Comparison of ENCODE assay signal across 8 mouse cellular contexts in genomic region chr2:25402377-25402971, GRCm38 (mm10). TPM values are rescaled to one million over a fixed set of nuclear protein-coding genes. Genes with fewer than 3 reads are reported as not detected.
DNase-seq lines count a peak whose midpoint lies in the region; ATAC-seq and TF ChIP-seq lines count a peak whose summit lies in the region.

No protein-coding gene starts in this region.

- no peak overlapping the region for H3K27ac ChIP-seq in liver, embryonic 15.5 days (replicated peaks)
- no peak overlapping the region; the same call in 1 of the 2 replicates for H3K27ac ChIP-seq in neural tube, embryonic 11.5 days (ENCODE audit: low read depth, low read length)

- peak; percentile 74 to 85 for DNase-seq in CD8-positive naive resting alpha-beta T cell, adult 2 months (ENCODE audit: low read depth in 2 of 2, low spot score in 2 of 2)
- DNase-seq in brain, embryonic 14.5 days (ENCODE audit: low read depth): peak; percentile 93
- peak; percentile 75 to 89 for DNase-seq in heart, postnatal 10 days
- peak; percentile 89 to 95 for DNase-seq in kidney, postnatal 36 days
- peak; percentile 86 for DNase-seq in neural tube, embryonic 11.5 days (ENCODE audit: low spot score)
- peak; percentile 31 for DNase-seq in telencephalon, adult 2 months (ENCODE audit: low read depth, low spot score)

- peak; percentile 32; the same call in 1 of the 2 replicates for ATAC-seq in erythroblast, adult 5-6 weeks (replicated peaks; ENCODE audit: low FRiP score, poor library complexity, severe bottlenecking)
- no peak; the same call in 1 of the 2 replicates for ATAC-seq in liver, embryonic 15.5 days (ENCODE audit: insufficient read depth)
- peak; percentile 59 for ATAC-seq in neural tube, embryonic 11.5 days (ENCODE audit: insufficient read depth, low FRiP score, low TSS enrichment)

- H3K9ac ChIP-seq in liver, embryonic 15.5 days: no peak overlapping the region
- H3K9ac ChIP-seq in neural tube, embryonic 11.5 days (ENCODE audit: low read length): peak overlapping the region; percentile 89

- H3K4me2 ChIP-seq in liver, embryonic 15.5 days: peak overlapping the region; percentile 57
- H3K4me2 ChIP-seq in neural tube, embryonic 11.5 days (ENCODE audit: low read depth): peak overlapping the region; percentile 75

- peak; percentile 81 for TF ChIP-seq CTCF in brain, embryonic 14.5 days (IDR thresholded peaks at IDR 0.05; ENCODE audit: borderline replicate concordance, extremely low read depth, insufficient read depth, insufficient read length)

- H3K4me1 ChIP-seq in liver, embryonic 15.5 days (replicated peaks): peaks cover 9% of the 10 kb centered on the region
- H3K4me1 ChIP-seq in neural tube, embryonic 11.5 days (ENCODE audit: control insufficient read depth, insufficient read depth, low read length): peaks cover 2% of the 10 kb centered on the region; the same call in 1 of the 2 replicates

- H3K9me3 ChIP-seq in liver, embryonic 15.5 days (replicated peaks): no peaks in the 10 kb centered on the region
- no peaks in the 10 kb centered on the region for H3K9me3 ChIP-seq in neural tube, embryonic 11.5 days (ENCODE audit: control insufficient read depth, low read length)

- H3K4me3 ChIP-seq in liver, embryonic 15.5 days (replicated peaks): peak overlapping the region; percentile 47
- peak overlapping the region; percentile 76 for H3K4me3 ChIP-seq in neural tube, embryonic 11.5 days (ENCODE audit: low read depth, low read length)

- peaks cover 98% of the 10 kb centered on the region for H3K27me3 ChIP-seq in liver, embryonic 15.5 days
- peaks cover 29% of the 10 kb centered on the region for H3K27me3 ChIP-seq in neural tube, embryonic 11.5 days (ENCODE audit: control insufficient read depth, insufficient read depth, low read length)

- TF ChIP-seq POLR2A in brain, embryonic 14.5 days (IDR thresholded peaks at IDR 0.05; ENCODE audit: borderline replicate concordance, extremely low read depth, insufficient read depth, insufficient read length, poor library complexity, severe bottlenecking): no peak

- WGBS in liver, embryonic 15.5 days (ENCODE audit: insufficient replicate concordance): 2% methylated on average over 13 of the region's 13 CpGs
- 1% methylated on average over 13 of the region's 13 CpGs for WGBS in neural tube, embryonic 11.5 days

- intact Hi-C loops in heart, postnatal 10 days (cut with DNase I): loop anchor here (5.0 kb wide), 1 partner anchor 35 kb away; the partner anchor contains the start of gene Uap1l1

- no peaks in the 10 kb centered on the region for H3K36me3 ChIP-seq in liver, embryonic 15.5 days (replicated peaks)
- H3K36me3 ChIP-seq in neural tube, embryonic 11.5 days (ENCODE audit: control insufficient read depth, insufficient read depth, low read length): no peaks in the 10 kb centered on the region

RNA-seq across cellular contexts. Expression of gene Npdc1, which starts 3.3 kb away (rescaled TPM):
- polyA plus RNA-seq in brain, embryonic 14.5 days (2012; rRNA removed): 621 and 644 TPM in 2 replicates
- not detected in 2 replicates for total RNA-seq in erythroblast, adult 5-6 weeks (2015; ENCODE audit: low replicate concordance)
- total RNA-seq in erythroblast, adult 5-6 weeks (2017; ENCODE audit: low replicate concordance): not detected in 2 replicates
- total RNA-seq in heart, postnatal 10 days (2021): 10 to 100 TPM; 37.9 to 39.7 TPM
- polyA plus RNA-seq in liver, embryonic 15.5 days (2015; fragmentation: Nextera tagmentation; extraction: Ambion mirVana): 4.5 and 6.1 TPM in 2 replicates
- 133 TPM in 2 replicates for polyA plus RNA-seq in neural tube, embryonic 11.5 days (2014; fragmentation: Nextera tagmentation; extraction: Ambion mirVana)

RNA-seq across cellular contexts. Expression of gene Entpd2, which starts 6.8 kb away (rescaled TPM):
- polyA plus RNA-seq in brain, embryonic 14.5 days (2012; rRNA removed): 2.2 and 2.3 TPM in 2 replicates
- not detected in 2 replicates for total RNA-seq in erythroblast, adult 5-6 weeks (2015; ENCODE audit: low replicate concordance)
- not detected in 2 replicates for total RNA-seq in erythroblast, adult 5-6 weeks (2017; ENCODE audit: low replicate concordance)
- 10 to 100 TPM; 14.9 to 17.2 TPM for total RNA-seq in heart, postnatal 10 days (2021)
- 0.58 and 0.71 TPM in 2 replicates for polyA plus RNA-seq in liver, embryonic 15.5 days (2015; fragmentation: Nextera tagmentation; extraction: Ambion mirVana)
- polyA plus RNA-seq in neural tube, embryonic 11.5 days (2014; fragmentation: Nextera tagmentation; extraction: Ambion mirVana): 0.12 TPM in 1 of 2 replicates, not detected in the other

RNA-seq across cellular contexts. Expression of gene Fut7, which starts 20.6 kb away (rescaled TPM):
- polyA plus RNA-seq in brain, embryonic 14.5 days (2012; rRNA removed): 0.42 and 0.57 TPM in 2 replicates
- total RNA-seq in erythroblast, adult 5-6 weeks (2015; ENCODE audit: low replicate concordance): 2.7 and 4.0 TPM in 2 replicates
- 4.4 and 4.5 TPM in 2 replicates for total RNA-seq in erythroblast, adult 5-6 weeks (2017; ENCODE audit: low replicate concordance)
- total RNA-seq in heart, postnatal 10 days (2021): under 1 TPM in 1 of 2 experiments, not detected in 1; 0.12 TPM
- 1.2 and 1.7 TPM in 2 replicates for polyA plus RNA-seq in liver, embryonic 15.5 days (2015; fragmentation: Nextera tagmentation; extraction: Ambion mirVana)
- 0.11 TPM in 1 of 2 replicates, not detected in the other for polyA plus RNA-seq in neural tube, embryonic 11.5 days (2014; fragmentation: Nextera tagmentation; extraction: Ambion mirVana)

RNA-seq across cellular contexts. Expression of gene Abca2, which starts 26.0 kb away (rescaled TPM):
- 29.8 and 60.6 TPM in 2 replicates for polyA plus RNA-seq in brain, embryonic 14.5 days (2012; rRNA removed)
- 7.7 and 16.7 TPM in 2 replicates for total RNA-seq in erythroblast, adult 5-6 weeks (2015; ENCODE audit: low replicate concordance)
- 4.5 and 7.3 TPM in 2 replicates for total RNA-seq in erythroblast, adult 5-6 weeks (2017; ENCODE audit: low replicate concordance)
- total RNA-seq in heart, postnatal 10 days (2021): 10 to 100 TPM; 21.2 to 21.9 TPM
- polyA plus RNA-seq in liver, embryonic 15.5 days (2015; fragmentation: Nextera tagmentation; extraction: Ambion mirVana): 1.2 and 1.3 TPM in 2 replicates
- polyA plus RNA-seq in neural tube, embryonic 11.5 days (2014; fragmentation: Nextera tagmentation; extraction: Ambion mirVana): 5.0 and 5.6 TPM in 2 replicates

RNA-seq across cellular contexts. Expression of gene Sapcd2, which starts 30.4 kb away (rescaled TPM):
- polyA plus RNA-seq in brain, embryonic 14.5 days (2012; rRNA removed): 20.1 and 48.8 TPM in 2 replicates
- 3.3 and 8.8 TPM in 2 replicates for total RNA-seq in erythroblast, adult 5-6 weeks (2015; ENCODE audit: low replicate concordance)
- total RNA-seq in erythroblast, adult 5-6 weeks (2017; ENCODE audit: low replicate concordance): 0.98 and 8.0 TPM in 2 replicates
- 1 to 10 TPM; 2.8 to 4.7 TPM for total RNA-seq in heart, postnatal 10 days (2021)
- polyA plus RNA-seq in liver, embryonic 15.5 days (2015; fragmentation: Nextera tagmentation; extraction: Ambion mirVana): 18.5 and 19.5 TPM in 2 replicates
- 49.2 and 53.7 TPM in 2 replicates for polyA plus RNA-seq in neural tube, embryonic 11.5 days (2014; fragmentation: Nextera tagmentation; extraction: Ambion mirVana)

Comparison
In these comparisons a context has a peak if more than half of its experiments do, and no peak if none do; other contexts are left out.
1. DNase-seq: peak in every context shown above with its lines; median percentile 93 in brain, embryonic 14.5 days; 92 in kidney, postnatal 36 days; 86 in neural tube, embryonic 11.5 days; 82 in heart, postnatal 10 days; 80 in CD8-positive naive resting alpha-beta T cell, adult 2 months; 31 in telencephalon, adult 2 months.
2. RNA of gene Npdc1, which starts 3.3 kb away (polyA plus RNA-seq): 621 to 644 TPM in brain, embryonic 14.5 days and 133 TPM in neural tube, embryonic 11.5 days; 4.5 to 6.1 TPM in liver, embryonic 15.5 days; every median in the first group is over 10 times any median in the second.